Mouse (Mus musculus): ENCODE data around the gene Aldh18a1. TPM values are rescaled to one million over a fixed set of nuclear protein-coding genes. Genes with fewer than 3 reads are reported as not detected.
A peak's percentile ranks its signal among the peaks of the same experiment; 100 is the strongest.
"Not testable (repeated sequence)": the region's sequence is repeated elsewhere in the genome, so short reads cannot be mapped to it uniquely, and the experiment has no call there.

The Aldh18a1 gene
- total RNA-seq, 1 experiment from 2014 or later = 21.1 TPM

- peak; percentile 70 for ATAC-seq (replicated peaks; ENCODE audit: insufficient number of reproducible peaks, low FRiP score, low TSS enrichment, poor library complexity, severe bottlenecking)
Observed at GRCm38 (mm10) chr19:40588847-40589529, 725 bp upstream of the Aldh18a1 start.

- no peak for ATAC-seq (replicated peaks; ENCODE audit: insufficient number of reproducible peaks, low FRiP score, low TSS enrichment, poor library complexity, severe bottlenecking)
Observed at GRCm38 (mm10) chr19:40587491-40588292, 571 bp downstream of the Aldh18a1 start.

GRCm38 (mm10) chr19:40586908-40587307 is 1.4 kb downstream of the Aldh18a1 start:
- ATAC-seq (replicated peaks; ENCODE audit: insufficient number of reproducible peaks, low FRiP score, low TSS enrichment, poor library complexity, severe bottlenecking) = 0 out of 2 replicates have a peak, but pooled peaks have one; percentile 18

DNA sequence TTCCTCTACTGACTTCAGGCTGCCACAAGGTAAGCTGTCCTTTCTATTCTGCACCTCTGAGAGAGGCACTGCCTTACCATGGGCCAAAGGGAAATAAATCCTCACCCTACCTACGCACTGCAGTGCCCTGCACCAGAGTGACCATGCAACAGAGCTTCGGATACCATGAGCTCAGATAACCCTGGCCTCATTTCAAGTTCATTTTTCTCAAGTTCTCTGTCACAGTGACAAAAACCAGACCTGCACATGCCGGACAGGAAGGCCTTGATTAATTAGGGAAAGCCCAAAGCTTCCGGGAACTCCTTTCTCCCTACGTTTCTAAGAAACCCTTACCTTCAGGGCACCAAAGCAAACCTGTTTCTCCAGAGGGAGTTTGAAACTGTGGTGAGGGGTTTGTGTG is 6.6 kb downstream of the Aldh18a1 start:
- no peak for ATAC-seq (replicated peaks; ENCODE audit: insufficient number of reproducible peaks, low FRiP score, low TSS enrichment, poor library complexity, severe bottlenecking)

DNA sequence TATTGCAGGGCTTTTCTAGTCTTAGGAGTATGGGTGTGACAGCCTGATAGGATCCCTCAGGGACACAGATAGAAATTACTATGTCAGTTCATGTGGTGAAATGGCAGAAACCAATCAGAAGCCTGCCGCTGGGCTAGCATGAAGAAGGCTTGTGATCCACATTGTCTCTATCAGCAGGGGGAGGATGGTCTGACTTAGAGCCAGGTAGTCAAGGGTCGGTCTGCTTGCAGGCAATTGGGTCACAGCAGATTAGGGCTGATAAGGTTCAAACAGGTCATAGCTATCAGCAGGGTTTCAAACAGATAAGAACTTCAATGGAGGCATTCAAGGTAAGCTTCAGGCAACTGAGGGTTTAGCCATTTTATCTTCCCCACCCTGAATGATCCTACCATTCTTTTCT is 7.4 kb downstream of the Aldh18a1 start:
- ATAC-seq (replicated peaks; ENCODE audit: insufficient number of reproducible peaks, low FRiP score, low TSS enrichment, poor library complexity, severe bottlenecking) = no peak

GRCm38 (mm10) chr19:40575438-40575837 is 12.8 kb downstream of the Aldh18a1 start:
- ATAC-seq (replicated peaks; ENCODE audit: insufficient number of reproducible peaks, low FRiP score, low TSS enrichment, poor library complexity, severe bottlenecking) = no peak

DNA sequence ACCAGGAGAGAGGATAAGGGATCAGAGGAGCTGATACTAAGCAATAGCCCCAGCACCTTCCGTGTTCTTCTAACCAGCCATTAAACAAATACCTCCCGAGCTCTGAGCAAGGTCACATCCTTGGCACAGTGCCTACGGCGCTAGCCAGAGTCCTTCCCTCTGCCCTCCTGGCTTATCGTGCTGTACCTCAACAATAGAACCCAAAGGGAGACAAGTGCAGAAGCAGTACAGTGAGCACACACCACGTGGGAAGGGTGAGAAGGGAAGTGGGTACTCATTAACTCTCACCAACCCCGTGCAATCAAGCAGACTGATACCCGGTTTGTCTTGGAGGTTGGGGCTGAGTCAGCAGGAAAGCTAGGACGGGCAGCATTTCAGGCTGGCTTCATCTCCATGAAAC is 17.5 kb downstream of the Aldh18a1 start:
- ATAC-seq (replicated peaks; ENCODE audit: insufficient number of reproducible peaks, low FRiP score, low TSS enrichment, poor library complexity, severe bottlenecking) = no peak

DNA sequence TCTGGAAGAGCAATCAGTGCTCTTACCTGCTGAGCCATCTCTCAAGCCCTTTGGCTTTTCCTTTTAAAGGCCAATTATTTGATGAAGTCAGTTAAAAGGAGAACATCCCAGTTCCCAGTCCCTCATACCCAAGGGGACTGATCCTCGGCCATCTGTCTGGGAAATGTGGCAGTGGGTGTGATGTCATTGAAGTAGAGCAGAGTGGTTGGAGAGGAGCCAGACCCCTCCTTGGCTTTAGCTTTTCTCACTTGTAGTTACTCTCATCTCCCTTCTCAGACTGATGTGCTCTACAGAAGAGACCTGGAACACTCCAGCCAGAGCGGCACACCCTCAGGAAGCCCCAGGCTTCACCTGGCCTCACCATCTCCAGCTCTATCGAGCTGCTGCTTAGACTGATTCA is 20.6 kb downstream of the Aldh18a1 start:
- ATAC-seq (replicated peaks; ENCODE audit: insufficient number of reproducible peaks, low FRiP score, low TSS enrichment, poor library complexity, severe bottlenecking) = no peak

- no peak for ATAC-seq (replicated peaks; ENCODE audit: insufficient number of reproducible peaks, low FRiP score, low TSS enrichment, poor library complexity, severe bottlenecking)
Observed at GRCm38 (mm10) chr19:40563880-40564645, 24.2 kb downstream of the Aldh18a1 start.

GRCm38 (mm10) chr19:40561521-40561920 is 26.7 kb downstream of the Aldh18a1 start:
- ATAC-seq (replicated peaks; ENCODE audit: insufficient number of reproducible peaks, low FRiP score, low TSS enrichment, poor library complexity, severe bottlenecking) = not testable (repeated sequence)

DNA sequence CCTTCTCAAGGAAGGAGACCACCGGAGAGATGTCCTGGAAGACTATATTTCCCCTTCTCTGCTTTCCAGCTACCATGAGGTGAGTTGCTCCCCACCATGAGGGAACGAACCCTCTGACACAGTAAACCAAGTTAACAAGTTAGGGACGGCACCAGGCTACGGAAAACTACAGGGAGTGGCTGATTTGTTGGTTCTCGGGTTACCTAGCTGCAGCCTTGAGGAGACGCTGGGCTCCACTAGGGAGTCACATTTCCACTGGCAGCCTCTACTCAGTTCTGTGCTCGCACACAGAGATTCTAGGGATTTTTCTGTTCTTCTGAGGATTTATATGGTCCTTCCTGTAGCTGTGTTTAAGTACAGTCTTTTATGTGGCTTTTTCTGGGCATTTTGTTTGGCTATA is 32.2 kb downstream of the Aldh18a1 start:
- no peak for ATAC-seq (replicated peaks; ENCODE audit: insufficient number of reproducible peaks, low FRiP score, low TSS enrichment, poor library complexity, severe bottlenecking)

DNA sequence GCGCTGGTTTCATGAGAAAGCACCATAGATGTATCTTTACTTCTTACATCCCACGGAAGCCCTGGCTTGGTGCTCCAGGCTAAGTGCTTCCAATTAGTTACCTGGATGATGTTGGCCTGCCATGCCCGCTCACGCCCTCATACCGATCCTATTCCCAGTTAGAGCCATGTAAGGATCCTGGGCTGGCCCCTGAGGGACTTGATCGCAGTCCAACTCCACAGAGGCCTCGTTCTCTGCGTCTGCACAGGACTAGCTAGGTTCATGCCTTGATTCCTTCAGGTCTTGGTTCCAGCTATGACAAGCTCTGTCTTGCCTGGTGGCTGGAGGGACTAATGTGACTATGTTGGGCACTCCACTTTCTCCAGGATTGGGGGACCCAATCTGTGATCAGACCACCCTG is 33.1 kb downstream of the Aldh18a1 start:
- ATAC-seq (replicated peaks; ENCODE audit: insufficient number of reproducible peaks, low FRiP score, low TSS enrichment, poor library complexity, severe bottlenecking) = no peak

DNA sequence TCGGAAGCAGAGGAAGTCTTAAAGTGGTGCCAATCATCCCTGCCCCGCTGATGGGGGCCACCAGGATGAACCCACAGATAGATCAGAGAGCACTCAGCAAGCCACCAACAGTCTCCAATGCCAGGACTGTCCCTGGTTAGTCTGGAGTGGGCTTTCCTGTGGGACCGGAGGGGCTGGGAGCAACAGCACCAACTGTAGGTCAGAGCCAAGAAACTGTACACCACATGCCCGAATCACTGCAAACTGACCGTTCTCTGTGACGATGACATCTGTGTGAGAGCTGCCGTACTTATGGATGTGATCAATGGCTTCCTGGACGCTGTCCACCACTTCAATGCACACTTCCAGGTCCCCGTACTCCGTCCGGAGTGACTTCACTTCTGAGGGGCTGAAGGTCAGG is 33.9 kb downstream of the Aldh18a1 start:
- no peak for ATAC-seq (replicated peaks; ENCODE audit: insufficient number of reproducible peaks, low FRiP score, low TSS enrichment, poor library complexity, severe bottlenecking)

GRCm38 (mm10) chr19:40553849-40554248 is 34.4 kb downstream of the Aldh18a1 start:
- ATAC-seq (replicated peaks; ENCODE audit: insufficient number of reproducible peaks, low FRiP score, low TSS enrichment, poor library complexity, severe bottlenecking) = no peak

DNA sequence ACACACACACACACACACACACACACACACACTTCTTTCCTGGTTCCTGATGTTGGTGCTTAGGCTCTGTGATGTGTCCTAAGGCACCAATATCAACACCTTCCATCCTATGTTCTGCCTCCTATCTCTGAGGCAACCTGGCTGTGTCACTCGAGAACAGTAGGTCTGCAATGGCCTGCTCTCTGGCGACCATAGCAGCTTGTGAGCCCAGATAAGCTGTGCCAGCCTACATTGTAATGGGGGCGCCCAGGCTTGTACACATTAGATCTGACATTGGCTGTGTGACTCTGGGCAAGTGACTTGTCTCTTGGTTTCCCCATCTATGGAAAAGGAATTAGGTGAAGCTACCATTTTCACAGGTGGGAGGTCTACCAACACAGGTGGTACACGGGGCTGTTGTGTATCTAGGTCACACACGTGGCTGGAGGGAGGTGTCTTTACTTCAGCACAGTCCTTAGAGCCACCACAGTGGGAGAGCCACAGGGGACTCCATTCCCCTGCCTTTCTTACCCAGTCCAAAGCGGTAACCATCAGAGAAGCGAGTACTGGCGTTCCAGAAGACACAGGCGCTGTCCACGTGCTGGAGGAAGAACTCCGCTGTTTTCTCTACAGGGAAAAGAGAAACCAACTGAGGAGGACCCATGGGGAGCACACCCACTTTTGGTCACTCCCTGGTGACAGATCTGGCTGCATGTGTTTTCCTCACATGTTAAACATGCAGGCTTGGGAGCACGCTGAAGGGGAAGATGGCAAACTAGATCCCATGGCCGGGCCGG is 35.1 kb downstream of the Aldh18a1 start:
- ATAC-seq (replicated peaks; ENCODE audit: insufficient number of reproducible peaks, low FRiP score, low TSS enrichment, poor library complexity, severe bottlenecking) = no peak

- no peak for ATAC-seq (replicated peaks; ENCODE audit: insufficient number of reproducible peaks, low FRiP score, low TSS enrichment, poor library complexity, severe bottlenecking)
Observed at GRCm38 (mm10) chr19:40549516-40550135, 38.6 kb downstream of the Aldh18a1 start.

GRCm38 (mm10) chr19:40548796-40549515 is 39.3 kb downstream of the Aldh18a1 start:
- no peak for ATAC-seq (replicated peaks; ENCODE audit: insufficient number of reproducible peaks, low FRiP score, low TSS enrichment, poor library complexity, severe bottlenecking)

- no peak for ATAC-seq (replicated peaks; ENCODE audit: insufficient number of reproducible peaks, low FRiP score, low TSS enrichment, poor library complexity, severe bottlenecking)
Observed at GRCm38 (mm10) chr19:40548386-40548785, 39.9 kb downstream of the Aldh18a1 start.

All from monocyte, adult 5-6 weeks (primary cell).